Mouse (Mus musculus) myocyte (in vitro differentiated cells): ENCODE measurements around the gene Jak2. TPM values are rescaled to one million over a fixed set of nuclear protein-coding genes. Genes with fewer than 3 reads are reported as not detected.
A peak's percentile ranks its signal among the peaks of the same experiment; 100 is the strongest.

Experiments
- H3K27me3 ChIP-seq: one replicate; pipeline ENCODE4 v1.6.1; 2011; ENCODE audit not compliant: control insufficient read depth, insufficient read depth, insufficient read length
- H3K36me3 ChIP-seq: one replicate; pipeline ENCODE4 v1.6.1; 2011; ENCODE audit not compliant: control insufficient read depth, insufficient read depth
- H3K4me2 ChIP-seq: one replicate; pipeline ENCODE4 v1.6.1; 2011; ENCODE audit warnings: low read depth, control low read depth
- H3K4me3 ChIP-seq: one replicate; pipeline ENCODE4 v1.5.1; 2011; ENCODE audit warnings: mild to moderate bottlenecking, control low read depth, moderate library complexity
- H3K79me2 ChIP-seq: one replicate; pipeline ENCODE4 v1.6.1; 2011; ENCODE audit not compliant: control insufficient read depth, insufficient read depth
- H3ac ChIP-seq: one replicate; pipeline ENCODE4 v1.6.1; 2011; ENCODE audit not compliant: control insufficient read depth, insufficient read length
- CEBPB ChIP-seq: IDR thresholded peaks from 2 replicates; pipeline ENCODE4 v1.6.1; 2011; ENCODE audit warnings: mild to moderate bottlenecking, moderate library complexity; ENCODE audit not compliant: poor library complexity, insufficient read depth, severe bottlenecking
- E2F4 ChIP-seq: IDR thresholded peaks from one replicate; pipeline ENCODE4 v1.6.1; 2011; ENCODE audit warnings: mild to moderate bottlenecking, control low read depth, moderate library complexity; ENCODE audit not compliant: insufficient read depth
- MAX ChIP-seq: IDR thresholded peaks from one replicate; pipeline ENCODE4 v1.6.1; 2011; ENCODE audit warnings: low read depth, mild to moderate bottlenecking, control low read depth
- MYOD1 ChIP-seq, 3 experiments: IDR thresholded peaks; one replicate each; pipeline ENCODE4 v1.6.1; 2011; ENCODE audit warnings: control low read depth in 2 of 3, low read depth in 2 of 3, mild to moderate bottlenecking in 2 of 3, moderate library complexity in 1 of 3; ENCODE audit not compliant: insufficient read length in 2 of 3, control insufficient read depth in 1 of 3
- MYOG ChIP-seq, 3 experiments: IDR thresholded peaks; one replicate each; pipeline ENCODE4 v1.6.1; 2011; ENCODE audit warnings: control low read depth in 2 of 3, low read depth in 2 of 3, mild to moderate bottlenecking in 2 of 3; ENCODE audit not compliant: insufficient read length in 2 of 3, control insufficient read depth in 1 of 3, insufficient read depth in 1 of 3
- POLR2A ChIP-seq: IDR thresholded peaks from one replicate; pipeline ENCODE4 v1.6.1; 2011; ENCODE audit warnings: low read depth, mild to moderate bottlenecking, control low read depth, moderate library complexity; ENCODE audit not compliant: insufficient read length
- POLR2AphosphoS2 ChIP-seq: IDR thresholded peaks from one replicate; pipeline ENCODE4 v1.6.1; 2011; ENCODE audit warnings: low read depth, control low read depth; ENCODE audit not compliant: insufficient read length
- REST ChIP-seq: IDR thresholded peaks from one replicate; pipeline ENCODE4 v1.6.1; 2011; ENCODE audit warnings: mild to moderate bottlenecking, control low read depth, moderate library complexity; ENCODE audit not compliant: insufficient read depth, insufficient read length
- SRF ChIP-seq: IDR thresholded peaks from one replicate; pipeline ENCODE4 v1.6.1; 2011; ENCODE audit warnings: low read depth; ENCODE audit not compliant: control insufficient read depth, insufficient read length
- TCF12 ChIP-seq: IDR thresholded peaks from one replicate; pipeline ENCODE4 v1.6.1; 2011; ENCODE audit warnings: mild to moderate bottlenecking, control low read depth; ENCODE audit not compliant: poor library complexity, insufficient read depth, severe bottlenecking
- TCF3 ChIP-seq: IDR thresholded peaks from one replicate; pipeline ENCODE4 v1.6.1; 2011; ENCODE audit warnings: low read depth, control low read depth; ENCODE audit not compliant: insufficient read length
- USF1 ChIP-seq: IDR thresholded peaks from one replicate; pipeline ENCODE4 v1.6.1; 2011; ENCODE audit warnings: low read depth, mild to moderate bottlenecking, control low read depth, moderate library complexity
- polyA plus RNA-seq: library from polyadenylated mRNA; unstranded; fragments of >200 nt; fragmentation: generic; extraction: Trizol; gene quantifications from one replicate; pipeline ENCODE4 v1.2.1, GENCODE M21; 2012; ENCODE audit warnings: missing spikeins

The Jak2 gene
- polyA plus RNA-seq, 1 experiment, result 3.3 TPM

DNA sequence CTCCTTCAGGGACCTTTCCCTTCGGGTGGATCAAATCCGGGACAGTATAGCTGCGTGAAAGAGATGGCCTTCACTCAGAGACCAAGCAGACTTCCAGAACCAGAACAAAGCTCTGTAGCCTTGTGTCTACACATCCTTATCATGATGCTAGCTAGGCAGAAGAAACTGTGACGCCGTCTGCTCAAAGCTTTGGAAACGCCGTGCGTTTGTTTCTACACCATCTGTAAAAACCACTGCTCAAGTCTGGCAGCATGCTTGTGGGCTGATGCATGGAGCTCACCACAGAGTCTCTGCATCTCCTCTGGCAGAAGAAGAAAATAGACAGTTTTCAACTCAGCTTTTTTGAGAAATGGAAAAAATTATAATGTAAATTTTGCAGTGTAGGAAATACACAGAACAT lies 60.2 kb downstream of the Jak2 start:
- Histone ChIP-seq H3ac (no peak overlapping the region), H3K4me3 (no peak overlapping the region), H3K27me3 (no peaks in the 10 kb centered on the region), H3K79me2 (no peaks in the 10 kb centered on the region), H3K4me2 (no peak overlapping the region), H3K36me3 (peaks cover 21% of the 10 kb centered on the region)
- TF ChIP-seq TCF3 (no peak), TCF12 (no peak), E2F4 (no peak), POLR2A (no peak), USF1 (no peak), MAX (no peak), POLR2AphosphoS2 (no peak), CEBPB (no peak), MYOG (IDR thresholded peaks at IDR 0.05; ENCODE audit: control insufficient read depth in 1 of 3, insufficient read depth in 1 of 3, insufficient read length in 2 of 3, low read depth in 2 of 3) (no peak), SRF (no peak), MYOD1 (IDR thresholded peaks at IDR 0.05; ENCODE audit: control insufficient read depth in 1 of 3, insufficient read length in 2 of 3, low read depth in 2 of 3) (no peak), REST (no peak)

DNA sequence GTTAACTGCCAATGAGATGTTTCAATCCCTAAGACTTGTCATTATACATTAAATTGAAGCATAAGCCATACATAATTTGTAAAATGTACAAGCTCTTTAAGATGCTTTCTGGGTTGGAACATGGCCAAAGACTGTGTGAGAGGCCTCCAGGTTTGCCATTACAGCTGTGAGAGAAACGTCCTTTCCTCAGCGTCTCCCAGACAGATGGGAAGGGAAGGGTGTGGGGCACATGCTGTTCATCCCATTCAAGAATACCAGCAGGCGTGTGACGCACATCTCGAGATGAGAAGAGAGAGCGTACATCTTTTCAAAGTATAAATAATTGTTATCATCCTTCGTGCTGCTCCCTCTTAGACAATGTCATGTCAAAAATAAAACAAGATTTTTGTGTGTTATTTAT lies 61.0 kb downstream of the Jak2 start:
- Histone ChIP-seq H3K27me3 (no peaks in the 10 kb centered on the region), H3K79me2 (no peaks in the 10 kb centered on the region), H3K36me3 (peaks cover 21% of the 10 kb centered on the region), H3K4me2 (no peak overlapping the region), H3K4me3 (no peak overlapping the region), H3ac (no peak overlapping the region)
- TF ChIP-seq E2F4 (no peak), MAX (no peak), TCF12 (no peak), CEBPB (no peak), MYOD1 (IDR thresholded peaks at IDR 0.05; ENCODE audit: control insufficient read depth in 1 of 3, insufficient read length in 2 of 3, low read depth in 2 of 3) (no peak), TCF3 (no peak), USF1 (no peak), POLR2AphosphoS2 (no peak), SRF (no peak), MYOG (IDR thresholded peaks at IDR 0.05; ENCODE audit: control insufficient read depth in 1 of 3, insufficient read depth in 1 of 3, insufficient read length in 2 of 3, low read depth in 2 of 3) (no peak), REST (no peak), POLR2A (no peak)

DNA sequence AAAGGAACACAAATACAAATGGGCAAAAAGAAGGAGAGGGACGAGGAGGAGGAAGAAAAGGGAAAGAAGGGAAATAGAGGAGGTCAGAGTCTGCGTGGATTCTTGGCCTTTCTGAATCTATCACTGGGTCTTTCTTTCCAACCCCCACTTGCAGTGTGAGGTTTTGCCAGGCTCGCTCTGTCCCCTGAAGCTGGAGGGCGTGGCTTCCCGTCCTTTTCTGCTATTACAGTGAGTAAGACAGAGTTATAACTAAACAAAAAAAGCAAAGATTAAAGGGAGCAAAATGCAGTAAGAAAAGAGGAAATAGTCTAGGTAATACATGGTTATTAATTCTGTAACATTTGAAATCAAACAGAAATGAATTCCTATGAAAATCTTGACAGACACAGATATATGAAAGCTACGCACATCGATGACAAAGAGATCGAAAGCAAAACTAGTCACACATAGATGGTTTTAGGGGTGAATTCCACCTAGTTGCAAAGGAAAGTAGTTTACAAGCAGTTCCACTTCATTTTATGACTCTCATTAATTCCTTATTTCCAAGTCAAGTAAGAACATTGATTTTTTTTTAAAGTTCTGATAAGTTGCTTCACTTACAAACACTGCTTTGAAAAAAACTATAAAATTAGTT lies 71.9 kb downstream of the Jak2 start:
- Histone ChIP-seq H3K27me3 (no peaks in the 10 kb centered on the region), H3K36me3 (no peaks in the 10 kb centered on the region), H3K79me2 (no peaks in the 10 kb centered on the region), H3K4me3 (no peak overlapping the region), H3K4me2 (no peak overlapping the region), H3ac (no peak overlapping the region)
- no peak for TF ChIP-seq REST
- TF ChIP-seq USF1, result no peak
- no peak for TF ChIP-seq E2F4
- no peak for TF ChIP-seq MYOG (IDR thresholded peaks at IDR 0.05; ENCODE audit: control insufficient read depth in 1 of 3, insufficient read depth in 1 of 3, insufficient read length in 2 of 3, low read depth in 2 of 3)
- TF ChIP-seq TCF12, result no peak
- no peak for TF ChIP-seq SRF
- no peak for TF ChIP-seq MYOD1 (IDR thresholded peaks at IDR 0.05; ENCODE audit: control insufficient read depth in 1 of 3, insufficient read length in 2 of 3, low read depth in 2 of 3)
- no peak for TF ChIP-seq MAX
- no peak for TF ChIP-seq CEBPB
- TF ChIP-seq POLR2A, result no peak
- no peak for TF ChIP-seq TCF3
- no peak for TF ChIP-seq POLR2AphosphoS2

DNA sequence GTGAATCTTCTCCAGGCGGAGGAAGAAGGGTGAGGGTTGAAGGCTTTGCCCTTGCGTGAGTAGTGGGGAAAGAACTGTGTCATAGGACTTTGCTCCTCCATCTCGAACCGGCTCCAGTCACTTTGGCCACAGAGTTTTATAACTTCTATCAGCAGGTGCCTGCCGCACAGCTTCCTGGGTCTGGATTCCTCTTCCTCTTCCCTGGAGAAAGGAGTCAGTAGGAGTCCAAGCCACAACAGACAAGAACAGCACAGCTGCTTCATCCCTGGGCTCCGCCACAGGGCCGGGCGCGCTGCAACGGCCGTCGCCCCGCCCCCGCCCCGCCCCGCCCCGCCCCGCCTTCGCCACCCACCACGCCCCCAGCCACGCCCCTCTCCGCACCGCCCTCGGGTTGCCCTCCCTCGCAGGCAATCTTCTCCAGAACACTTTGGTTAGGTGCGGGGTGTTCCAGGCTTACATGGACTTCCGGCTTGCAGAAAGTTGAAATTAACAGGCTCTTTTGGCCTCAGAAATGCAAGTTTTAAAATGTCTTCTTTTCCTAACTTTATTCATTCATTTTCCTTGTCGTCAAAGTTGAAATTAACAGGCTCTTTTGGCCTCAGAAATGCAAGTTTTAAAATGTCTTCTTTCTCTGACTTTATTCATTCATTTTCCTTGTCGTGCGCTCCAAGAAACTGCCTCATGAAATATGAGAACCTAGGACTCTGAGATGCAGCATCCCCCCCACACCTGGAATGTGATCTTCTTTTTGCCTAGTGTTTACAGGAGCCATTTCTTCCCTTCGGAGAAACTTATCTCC lies 73.6 kb downstream of the Jak2 start, which contains the start of gene Insl6:
Insl6 (minus strand) TSS at position 304 of the 799 bp plus-strand sequence.
- Histone ChIP-seq H3K36me3 (no peaks in the 10 kb centered on the region), H3K4me2 (peak within 1 kb of the TSS; percentile 89), H3ac (no peak within 1 kb of the TSS), H3K4me3 (no peak within 1 kb of the TSS), H3K79me2 (no peaks in the 10 kb centered on the region), H3K27me3 (no peaks in the 10 kb centered on the region)
- peak in 2 of 3 experiments; percentile 41 to 64 for TF ChIP-seq MYOG (IDR thresholded peaks at IDR 0.05; ENCODE audit: control insufficient read depth in 1 of 3, insufficient read depth in 1 of 3, insufficient read length in 2 of 3, low read depth in 2 of 3)
- no peak for TF ChIP-seq TCF3
- TF ChIP-seq E2F4, result no peak
- TF ChIP-seq MYOD1 (IDR thresholded peaks at IDR 0.05; ENCODE audit: control insufficient read depth in 1 of 3, insufficient read length in 2 of 3, low read depth in 2 of 3), result peak in 2 of 3 experiments; percentile 50 to 76
- TF ChIP-seq TCF12, result no peak
- TF ChIP-seq POLR2A, result peak; percentile 30
